Mouse (Mus musculus): Measurements from ENCODE around the gene Kxd1.

Gene Kxd1

GRCm38 (mm10) chr8:70493692-70494415, 33.9 kb downstream of the Kxd1 start:
- no peak for DNase-seq (ENCODE audit: low read depth)

- no peak for DNase-seq (ENCODE audit: low read depth)
Measured at GRCm38 (mm10) chr8:70492664-70493640, 34.8 kb downstream of the Kxd1 start, which contains the start of gene Crlf1. Gene Crlf1 (plus strand): TSS chr8:70493158.

- DNase-seq (ENCODE audit: low read depth): no peak
Measured at GRCm38 (mm10) chr8:70490880-70491495, 36.8 kb downstream of the Kxd1 start.

GRCm38 (mm10) chr8:70490061-70490879, 37.5 kb downstream of the Kxd1 start:
- no peak for DNase-seq (ENCODE audit: low read depth)

- DNase-seq (ENCODE audit: low read depth): no peak
Measured at GRCm38 (mm10) chr8:70489576-70489975, 38.2 kb downstream of the Kxd1 start.

- DNase-seq (ENCODE audit: low read depth): no peak
Measured at GRCm38 (mm10) chr8:70488931-70489470, 38.8 kb downstream of the Kxd1 start.

GRCm38 (mm10) chr8:70487993-70488796, 39.6 kb downstream of the Kxd1 start:
- DNase-seq (ENCODE audit: low read depth): no peak

GRCm38 (mm10) chr8:70486941-70487520, 40.7 kb downstream of the Kxd1 start, which contains the start of gene Tmem59l:
Gene Tmem59l (minus strand): TSS chr8:70487358.
- no peak for DNase-seq (ENCODE audit: low read depth)

GRCm38 (mm10) chr8:70486191-70486681, 41.5 kb downstream of the Kxd1 start:
- no peak for DNase-seq (ENCODE audit: low read depth)

GRCm38 (mm10) chr8:70482943-70483342, 44.8 kb downstream of the Kxd1 start:
- no peak for DNase-seq (ENCODE audit: low read depth)

GRCm38 (mm10) chr8:70481908-70482307, 45.8 kb downstream of the Kxd1 start:
- no peak for DNase-seq (ENCODE audit: low read depth)

GRCm38 (mm10) chr8:70477269-70477982, 50.3 kb downstream of the Kxd1 start:
- no peak for DNase-seq (ENCODE audit: low read depth)

GRCm38 (mm10) chr8:70476333-70477268, 51.2 kb downstream of the Kxd1 start, which contains the start of gene Klhl26:
Gene Klhl26 (minus strand): TSS chr8:70476968.
- peak; percentile 85 for DNase-seq (ENCODE audit: low read depth)

- no peak for DNase-seq (ENCODE audit: low read depth)
Measured at GRCm38 (mm10) chr8:70471856-70472255, 55.9 kb downstream of the Kxd1 start.

GRCm38 (mm10) chr8:70469938-70470337, 57.8 kb downstream of the Kxd1 start:
- DNase-seq (ENCODE audit: low read depth): no peak

GRCm38 (mm10) chr8:70469295-70469916, 58.4 kb downstream of the Kxd1 start:
- DNase-seq (ENCODE audit: low read depth): no peak

- no peak for DNase-seq (ENCODE audit: low read depth)
Measured at GRCm38 (mm10) chr8:70468733-70469132, 59.0 kb downstream of the Kxd1 start.
